Mouse (Mus musculus): ENCODE data around the gene Arnt2. TPM values are rescaled to one million over a fixed set of nuclear protein-coding genes. Genes with fewer than 3 reads are reported as not detected.

Gene Arnt2
- polyA plus RNA-seq, 2 experiments, result 11.0 to 29.7 TPM

GRCm38 (mm10) chr7:84382346-84382745, 27.6 kb downstream of the Arnt2 start:
- ATAC-seq (ENCODE audit: low FRiP score, low read depth) (no peak), DNase-seq (ENCODE audit: low spot score) (no peak)
- Histone ChIP-seq H3K9me3 (ENCODE audit: control insufficient read depth, low read length) (no peaks in the 10 kb centered on the region), H3K4me1 (ENCODE audit: control insufficient read depth, insufficient read depth, low read length) (no peaks in the 10 kb centered on the region), H3K4me3 (replicated peaks; ENCODE audit: low read length) (no peak overlapping the region), H3K9ac (ENCODE audit: low read depth, low read length, severe bottlenecking) (no peak overlapping the region), H3K36me3 (ENCODE audit: control insufficient read depth, insufficient read depth, low read length) (no peaks in the 10 kb centered on the region), H3K4me2 (replicated peaks; ENCODE audit: low read depth, low read length, severe bottlenecking) (no peak overlapping the region), H3K27ac (replicated peaks; ENCODE audit: low read depth, low read length) (no peak overlapping the region), H3K27me3 (ENCODE audit: control insufficient read depth, insufficient read depth, low read length) (no peaks in the 10 kb centered on the region)
- TF ChIP-seq POLR2A (IDR thresholded peaks at IDR 0.05; ENCODE audit: borderline replicate concordance, extremely low read depth, insufficient read depth, insufficient read length), result no peak
- 81% methylated on average over 3 of the region's 3 CpGs for WGBS

GRCm38 (mm10) chr7:84380810-84381209, 29.2 kb downstream of the Arnt2 start:
- H3K36me3 ChIP-seq (ENCODE audit: control insufficient read depth, insufficient read depth, low read length), result no peaks in the 10 kb centered on the region
- no peak for DNase-seq (ENCODE audit: low spot score)

GRCm38 (mm10) chr7:84377330-84377729, 32.6 kb downstream of the Arnt2 start:
- H3K9me3 ChIP-seq (ENCODE audit: control insufficient read depth, low read length), result no peaks in the 10 kb centered on the region
- no peak overlapping the region for H3K9ac ChIP-seq (ENCODE audit: low read depth, low read length, severe bottlenecking)
- ATAC-seq (ENCODE audit: low FRiP score, low read depth), result no peak
- H3K4me2 ChIP-seq (replicated peaks; ENCODE audit: low read depth, low read length, severe bottlenecking), result no peak overlapping the region
- no peaks in the 10 kb centered on the region for H3K27me3 ChIP-seq (ENCODE audit: control insufficient read depth, insufficient read depth, low read length)
- H3K36me3 ChIP-seq (ENCODE audit: control insufficient read depth, insufficient read depth, low read length), result no peaks in the 10 kb centered on the region
- no peak overlapping the region for H3K27ac ChIP-seq (replicated peaks; ENCODE audit: low read depth, low read length)
- H3K4me1 ChIP-seq (ENCODE audit: control insufficient read depth, insufficient read depth, low read length), result no peaks in the 10 kb centered on the region
- TF ChIP-seq POLR2A (IDR thresholded peaks at IDR 0.05; ENCODE audit: borderline replicate concordance, extremely low read depth, insufficient read depth, insufficient read length), result no peak
- WGBS, result 77% methylated on average over 5 of the region's 5 CpGs
- no peak overlapping the region for H3K4me3 ChIP-seq (replicated peaks; ENCODE audit: low read length)
- DNase-seq (ENCODE audit: low spot score), result no peak

More at GRCm38 (mm10) chr7:84380810-84381209, 29.2 kb downstream of the Arnt2 start:
- ATAC-seq (ENCODE audit: low FRiP score, low read depth), result no peak
- H3K4me2 ChIP-seq (replicated peaks; ENCODE audit: low read depth, low read length, severe bottlenecking), result no peak overlapping the region
- H3K4me3 ChIP-seq (replicated peaks; ENCODE audit: low read length), result no peak overlapping the region
- H3K4me1 ChIP-seq (ENCODE audit: control insufficient read depth, insufficient read depth, low read length), result no peaks in the 10 kb centered on the region
- TF ChIP-seq POLR2A (IDR thresholded peaks at IDR 0.05; ENCODE audit: borderline replicate concordance, extremely low read depth, insufficient read depth, insufficient read length), result no peak
- H3K9me3 ChIP-seq (ENCODE audit: control insufficient read depth, low read length), result no peaks in the 10 kb centered on the region
- no peak overlapping the region for H3K9ac ChIP-seq (ENCODE audit: low read depth, low read length, severe bottlenecking)
- no peak overlapping the region for H3K27ac ChIP-seq (replicated peaks; ENCODE audit: low read depth, low read length)
- H3K27me3 ChIP-seq (ENCODE audit: control insufficient read depth, insufficient read depth, low read length), result no peaks in the 10 kb centered on the region

GRCm38 (mm10) chr7:84373691-84374090, 36.3 kb downstream of the Arnt2 start:
- ATAC-seq (ENCODE audit: low FRiP score, low read depth) (no peak), DNase-seq (ENCODE audit: low spot score) (no peak)
- TF ChIP-seq POLR2A (IDR thresholded peaks at IDR 0.05; ENCODE audit: borderline replicate concordance, extremely low read depth, insufficient read depth, insufficient read length), result no peak
- Histone ChIP-seq H3K9ac (ENCODE audit: low read depth, low read length, severe bottlenecking) (no peak overlapping the region), H3K4me1 (ENCODE audit: control insufficient read depth, insufficient read depth, low read length) (no peaks in the 10 kb centered on the region), H3K9me3 (ENCODE audit: control insufficient read depth, low read length) (no peaks in the 10 kb centered on the region), H3K4me3 (replicated peaks; ENCODE audit: low read length) (no peak overlapping the region), H3K4me2 (replicated peaks; ENCODE audit: low read depth, low read length, severe bottlenecking) (no peak overlapping the region), H3K27ac (replicated peaks; ENCODE audit: low read depth, low read length) (no peak overlapping the region), H3K36me3 (ENCODE audit: control insufficient read depth, insufficient read depth, low read length) (no peaks in the 10 kb centered on the region), H3K27me3 (ENCODE audit: control insufficient read depth, insufficient read depth, low read length) (no peaks in the 10 kb centered on the region)
- 85% methylated on average over 4 of the region's 4 CpGs for WGBS

GRCm38 (mm10) chr7:84372871-84373270, 37.1 kb downstream of the Arnt2 start:
- Histone ChIP-seq H3K27ac (replicated peaks; ENCODE audit: low read depth, low read length) (no peak overlapping the region), H3K9ac (ENCODE audit: low read depth, low read length, severe bottlenecking) (no peak overlapping the region), H3K4me3 (replicated peaks; ENCODE audit: low read length) (no peak overlapping the region), H3K9me3 (ENCODE audit: control insufficient read depth, low read length) (no peaks in the 10 kb centered on the region), H3K4me1 (ENCODE audit: control insufficient read depth, insufficient read depth, low read length) (no peaks in the 10 kb centered on the region), H3K4me2 (replicated peaks; ENCODE audit: low read depth, low read length, severe bottlenecking) (no peak overlapping the region), H3K27me3 (ENCODE audit: control insufficient read depth, insufficient read depth, low read length) (no peaks in the 10 kb centered on the region), H3K36me3 (ENCODE audit: control insufficient read depth, insufficient read depth, low read length) (no peaks in the 10 kb centered on the region)
- ATAC-seq (ENCODE audit: low FRiP score, low read depth), result no peak
- DNase-seq (ENCODE audit: low spot score), result no peak
- 100% methylated on average over 1 of the region's 1 CpGs for WGBS
- no peak for TF ChIP-seq POLR2A (IDR thresholded peaks at IDR 0.05; ENCODE audit: borderline replicate concordance, extremely low read depth, insufficient read depth, insufficient read length)

- WGBS, result 83% methylated on average over 7 of the region's 7 CpGs
- ATAC-seq (ENCODE audit: low FRiP score, low read depth), result no peak
These were observed 37.7 kb downstream of the Arnt2 start for GRCm38 (mm10) chr7:84372280-84372679.

More at GRCm38 (mm10) chr7:84372280-84372679, 37.7 kb downstream of the Arnt2 start:
- no peaks in the 10 kb centered on the region for H3K27me3 ChIP-seq (ENCODE audit: control insufficient read depth, insufficient read depth, low read length)
- no peaks in the 10 kb centered on the region for H3K4me1 ChIP-seq (ENCODE audit: control insufficient read depth, insufficient read depth, low read length)
- H3K9ac ChIP-seq (ENCODE audit: low read depth, low read length, severe bottlenecking), result no peak overlapping the region
- no peaks in the 10 kb centered on the region for H3K9me3 ChIP-seq (ENCODE audit: control insufficient read depth, low read length)
- no peak overlapping the region for H3K27ac ChIP-seq (replicated peaks; ENCODE audit: low read depth, low read length)
- no peak overlapping the region for H3K4me2 ChIP-seq (replicated peaks; ENCODE audit: low read depth, low read length, severe bottlenecking)
- H3K36me3 ChIP-seq (ENCODE audit: control insufficient read depth, insufficient read depth, low read length), result no peaks in the 10 kb centered on the region
- DNase-seq (ENCODE audit: low spot score), result no peak
- H3K4me3 ChIP-seq (replicated peaks; ENCODE audit: low read length), result no peak overlapping the region
- TF ChIP-seq POLR2A (IDR thresholded peaks at IDR 0.05; ENCODE audit: borderline replicate concordance, extremely low read depth, insufficient read depth, insufficient read length), result no peak
